Mouse (Mus musculus) olfactory bulb, adult 2 months (tissue): ENCODE measurements around the gene Ip6k1.

ENCODE experiments used
- CTCF ChIP-seq: fragments of 200-500 bp; IDR thresholded peaks from 2 replicates; pipeline ENCODE4 v1.5.1; 2012; ENCODE audit warnings: low read depth, mild to moderate bottlenecking, low read length, moderate library complexity; ENCODE audit not compliant: insufficient read depth
- POLR2A ChIP-seq: fragments of 200-500 bp; IDR thresholded peaks from 2 replicates; pipeline ENCODE4 v1.6.1; 2012; ENCODE audit warnings: mild to moderate bottlenecking, low read depth, low read length, moderate library complexity; ENCODE audit not compliant: insufficient read depth

- TF ChIP-seq CTCF, result no peak
- no peak for TF ChIP-seq POLR2A
These were observed 69.5 kb downstream of the Ip6k1 start for GRCm38 (mm10) chr9:108071801-108072200.
